Mouse (Mus musculus) retina, adult 2 months (tissue): ENCODE measurements around the gene Casd1.

Experiments
- DNase-seq: peaks from one replicate; pipeline ENCODE4 v3.0.0-alpha.2; 2012; ENCODE audit warnings: low read depth, low spot score

Casd1 gene

GRCm38 (mm10) chr6:4600658-4601296, at the start of gene Casd1:
Casd1 (plus strand) TSS chr6:4600839.
- peak; percentile 45 for DNase-seq

GRCm38 (mm10) chr6:4555366-4555765, 45.3 kb upstream of the Casd1 start:
- no peak for DNase-seq

- DNase-seq = no peak
Measured at GRCm38 (mm10) chr6:4557086-4557485, 43.6 kb upstream of the Casd1 start.

- no peak for DNase-seq
Measured at GRCm38 (mm10) chr6:4557678-4558077, 43.0 kb upstream of the Casd1 start.

- no peak for DNase-seq
Measured at GRCm38 (mm10) chr6:4561156-4561555, 39.5 kb upstream of the Casd1 start.

- DNase-seq = no peak
Measured at GRCm38 (mm10) chr6:4561621-4562020, 39.0 kb upstream of the Casd1 start.

- DNase-seq = no peak
Measured at GRCm38 (mm10) chr6:4562401-4562800, 38.2 kb upstream of the Casd1 start.

- DNase-seq = no peak
Measured at GRCm38 (mm10) chr6:4563477-4563876, 37.2 kb upstream of the Casd1 start.

- DNase-seq = no peak
Measured at GRCm38 (mm10) chr6:4570412-4570811, 30.2 kb upstream of the Casd1 start.

- DNase-seq = no peak
Measured at GRCm38 (mm10) chr6:4577756-4578155, 22.9 kb upstream of the Casd1 start.

- no peak for DNase-seq
Measured at GRCm38 (mm10) chr6:4578343-4578742, 22.3 kb upstream of the Casd1 start.

- DNase-seq = no peak
Measured at GRCm38 (mm10) chr6:4579620-4580019, 21.0 kb upstream of the Casd1 start.

GRCm38 (mm10) chr6:4583485-4583884, 17.2 kb upstream of the Casd1 start:
- no peak for DNase-seq

GRCm38 (mm10) chr6:4587946-4588345, 12.7 kb upstream of the Casd1 start:
- DNase-seq = no peak

GRCm38 (mm10) chr6:4588722-4589121, 11.9 kb upstream of the Casd1 start:
- no peak for DNase-seq

- DNase-seq = no peak
Measured at GRCm38 (mm10) chr6:4590089-4590488, 10.6 kb upstream of the Casd1 start.

- no peak for DNase-seq
Measured at GRCm38 (mm10) chr6:4597711-4598110, 2.9 kb upstream of the Casd1 start.

- no peak for DNase-seq
Measured at GRCm38 (mm10) chr6:4600085-4600657, 468 bp upstream of the Casd1 start.

GRCm38 (mm10) chr6:4601297-4601931, 775 bp downstream of the Casd1 start:
- DNase-seq = no peak

GRCm38 (mm10) chr6:4602012-4602411, 1.4 kb downstream of the Casd1 start:
- no peak for DNase-seq

- DNase-seq = no peak
Measured at GRCm38 (mm10) chr6:4606394-4606793, 5.8 kb downstream of the Casd1 start.

- DNase-seq = no peak
Measured at GRCm38 (mm10) chr6:4610216-4610896, 9.7 kb downstream of the Casd1 start.

GRCm38 (mm10) chr6:4611853-4612252, 11.2 kb downstream of the Casd1 start:
- no peak for DNase-seq
